Mouse (Mus musculus) heart, adult 2 months (tissue): ENCODE data around the gene Qk. TPM values are rescaled to one million over a fixed set of nuclear protein-coding genes. Genes with fewer than 3 reads are reported as not detected.

ENCODE experiments used
- DNase-seq, 2 experiments: peaks; one replicate each; pipeline ENCODE4 v3.0.0; 2021
- H3K27ac ChIP-seq: fragments of 200-600 bp; 2 replicates; pipeline ENCODE4 v1.8.1; 2022
- H3K27me3 ChIP-seq: fragments of 200-500 bp; 2 replicates; pipeline ENCODE4 v1.6.1; 2012; ENCODE audit warnings: mild to moderate bottlenecking, low read length, inconsistent platforms, mixed read lengths; ENCODE audit not compliant: control insufficient read depth, insufficient read depth
- H3K36me3 ChIP-seq: fragments of 200-500 bp; 2 replicates; pipeline ENCODE4 v1.6.1; 2012; ENCODE audit warnings: low read length, inconsistent platforms; ENCODE audit not compliant: control insufficient read depth, insufficient read depth
- H3K4me1 ChIP-seq: fragments of 200-500 bp; 2 replicates; pipeline ENCODE4 v1.6.1; 2011; ENCODE audit warnings: low read length; ENCODE audit not compliant: control insufficient read depth, insufficient read depth
- H3K4me3 ChIP-seq: fragments of 200-600 bp; 2 replicates; pipeline ENCODE4 v1.8.1; 2022
- H3K79me2 ChIP-seq: fragments of 200-500 bp; replicated peaks from 2 replicates; pipeline ENCODE4 v1.6.1; 2012; ENCODE audit warnings: mild to moderate bottlenecking, inconsistent platforms, low read length, moderate library complexity, mixed read lengths; ENCODE audit not compliant: control insufficient read depth, insufficient read depth
- H3K9ac ChIP-seq: fragments of 200-500 bp; 2 replicates; pipeline ENCODE4 v1.6.1; 2012; ENCODE audit warnings: low read depth, mild to moderate bottlenecking, control low read depth, inconsistent platforms, low read length, mixed read lengths
- CTCF ChIP-seq: fragments of 200-600 bp; IDR thresholded peaks from 2 replicates; pipeline ENCODE4 v1.8.1; 2022; ENCODE audit warnings: antibody characterized with exemption, mild to moderate bottlenecking, moderate library complexity
- EP300 ChIP-seq: fragments of 200-500 bp; IDR thresholded peaks from 2 replicates; pipeline ENCODE4 v1.6.1; 2011; ENCODE audit warnings: low read depth, low read length, control low read depth; ENCODE audit not compliant: insufficient read depth
- POLR2A ChIP-seq: fragments of 200-500 bp; IDR thresholded peaks from 2 replicates; pipeline ENCODE4 v1.6.1; 2011; ENCODE audit warnings: mild to moderate bottlenecking, low read depth, low read length, control low read depth; ENCODE audit not compliant: insufficient read depth
- WGBS: fragments of 180-500 bp; shearing (Covaris S2); methylation state at CpG from one replicate; pipeline ENCODE4 v1.1.7; 2018; 5-methylcytosine and 5-hydroxymethylcytosine counted together
- intact Hi-C: fragments of 180-260 bp; cut with DNase I; formaldehyde crosslinking; loops from one replicate; pipeline ENCODE4 v1.15.1; 2025
- polyA plus RNA-seq: library from polyadenylated mRNA; depleted of rRNA; stranded (reverse); fragments of >200 nt; gene quantifications from 2 replicates; pipeline ENCODE4 v1.2.3, GENCODE M21; 2012
- total RNA-seq, 2 experiments: library from RNA; stranded (reverse); gene quantifications; 2 replicates each; pipeline ENCODE4 v1.2.3; 2021

Gene Qk
- total and polyA plus RNA-seq, 3 experiments: 342 to 514 (median 469) TPM

DNA sequence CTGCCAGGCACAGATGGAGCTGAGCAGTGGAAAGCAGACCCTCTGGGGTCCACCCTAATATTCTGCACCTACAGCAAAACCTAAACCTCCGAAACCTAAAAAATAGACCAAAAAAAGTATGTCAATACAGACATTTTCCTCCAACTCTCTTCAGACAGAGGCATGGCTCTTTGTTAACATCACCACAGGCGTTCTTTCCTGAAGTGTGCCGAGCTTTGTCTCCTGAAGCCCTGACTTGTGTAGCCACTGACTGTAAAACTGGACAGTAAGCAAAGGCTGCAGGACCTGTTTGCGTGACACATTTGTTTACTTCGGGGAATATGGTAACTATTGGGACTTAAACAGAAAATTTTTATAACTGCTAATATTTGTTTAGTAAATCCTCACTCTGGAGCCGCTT lies 137.9 kb downstream of the Qk start:
- TF ChIP-seq POLR2A: no peak
- TF ChIP-seq EP300: no peak
- no peak for TF ChIP-seq CTCF
- no peak for DNase-seq
- no peaks in the 10 kb centered on the region for H3K27me3 ChIP-seq
- no peak overlapping the region for H3K4me3 ChIP-seq
- no peaks in the 10 kb centered on the region for H3K79me2 ChIP-seq
- H3K9ac ChIP-seq: no peak overlapping the region
- WGBS: 86% methylated on average over 6 of the region's 6 CpGs
- no peaks in the 10 kb centered on the region for H3K4me1 ChIP-seq
- H3K36me3 ChIP-seq: no peaks in the 10 kb centered on the region
- H3K27ac ChIP-seq: no peak overlapping the region
- intact Hi-C loops: no loop called here

DNA sequence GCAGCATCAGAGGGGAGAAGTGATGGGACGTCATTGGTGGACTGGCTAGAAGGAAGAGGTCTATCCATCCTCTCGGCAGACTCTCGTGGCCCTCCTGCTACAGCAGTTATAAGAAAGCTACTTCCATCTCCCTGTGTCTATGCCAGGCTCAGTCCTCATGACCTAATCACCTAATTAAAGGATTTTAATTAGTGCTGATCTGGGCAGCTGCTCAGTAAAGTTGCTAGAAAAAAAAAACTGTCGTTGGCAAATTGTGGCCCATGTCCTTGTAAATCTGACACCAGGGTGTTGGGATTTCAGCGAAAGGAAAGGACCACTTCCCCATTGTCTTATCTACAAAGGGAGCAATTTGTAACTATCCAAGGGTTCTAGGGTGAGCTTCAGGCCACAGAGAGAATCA lies 142.6 kb downstream of the Qk start:
- WGBS: 72% methylated on average over 5 of the region's 5 CpGs
- Histone ChIP-seq H3K27me3 (no peaks in the 10 kb centered on the region), H3K4me1 (no peaks in the 10 kb centered on the region), H3K79me2 (no peaks in the 10 kb centered on the region), H3K36me3 (no peaks in the 10 kb centered on the region), H3K4me3 (no peak overlapping the region), H3K27ac (no peak overlapping the region), H3K9ac (no peak overlapping the region)
- TF ChIP-seq POLR2A: no peak
- intact Hi-C loops: no loop called here
- no peak for DNase-seq

DNA sequence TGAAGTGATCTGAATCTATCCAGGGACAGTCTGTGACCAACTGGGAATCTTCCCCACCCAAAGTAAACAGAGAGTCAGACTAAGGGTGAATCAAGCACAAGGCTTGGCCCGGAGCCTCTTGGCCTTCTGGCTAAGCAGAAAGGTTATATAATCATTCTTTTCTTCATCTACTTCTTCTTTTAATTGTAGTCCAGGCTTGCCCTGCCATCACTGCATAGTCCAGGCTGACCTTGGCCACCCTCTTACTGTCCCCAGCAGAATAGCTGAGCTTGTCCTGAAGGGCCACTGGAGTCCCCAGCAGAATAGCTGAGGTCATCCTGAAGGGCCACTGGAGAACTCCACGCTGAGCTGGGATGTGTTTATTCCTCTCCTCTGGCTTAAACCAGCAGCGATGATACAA lies 158.4 kb downstream of the Qk start:
- Histone ChIP-seq H3K9ac (no peak overlapping the region), H3K36me3 (no peaks in the 10 kb centered on the region), H3K27me3 (no peaks in the 10 kb centered on the region), H3K4me1 (peaks cover 3% of the 10 kb centered on the region; the same call in 1 of the 2 replicates), H3K79me2 (no peaks in the 10 kb centered on the region), H3K27ac (no peak overlapping the region), H3K4me3 (no peak overlapping the region)
- WGBS: 93% methylated on average over 3 of the region's 3 CpGs
- no peak for DNase-seq
- TF ChIP-seq POLR2A: no peak
- no peak for TF ChIP-seq EP300
- TF ChIP-seq CTCF: no peak
- intact Hi-C loops: no loop called here

DNA sequence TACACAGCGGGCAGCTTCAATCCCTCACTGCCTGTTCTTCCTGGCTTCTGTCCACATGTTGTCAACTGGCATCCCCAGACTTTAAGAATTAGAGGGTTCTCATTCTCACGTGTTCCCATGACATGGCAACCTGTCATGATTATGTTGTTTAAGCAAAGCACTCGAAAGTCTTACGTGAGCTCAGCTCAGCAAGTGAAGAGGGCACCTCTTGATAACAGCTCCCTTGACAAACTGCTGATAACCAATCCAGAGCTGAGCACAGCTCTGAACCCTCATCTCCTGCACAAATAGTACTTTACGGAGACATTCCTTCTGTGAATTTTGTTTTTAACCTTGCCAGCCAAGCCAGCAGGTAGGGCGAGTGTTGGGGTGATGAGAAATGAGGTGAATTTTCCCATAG lies 159.2 kb downstream of the Qk start:
- Histone ChIP-seq H3K27me3 (no peaks in the 10 kb centered on the region), H3K9ac (no peak overlapping the region), H3K4me3 (no peak overlapping the region), H3K27ac (no peak overlapping the region), H3K79me2 (no peaks in the 10 kb centered on the region), H3K4me1 (peaks cover 3% of the 10 kb centered on the region; the same call in 1 of the 2 replicates), H3K36me3 (no peaks in the 10 kb centered on the region)
- TF ChIP-seq POLR2A (no peak), CTCF (no peak), EP300 (no peak)
- 79% methylated on average over 6 of the region's 6 CpGs for WGBS
- intact Hi-C loops: no loop called here
- DNase-seq: no peak

DNA sequence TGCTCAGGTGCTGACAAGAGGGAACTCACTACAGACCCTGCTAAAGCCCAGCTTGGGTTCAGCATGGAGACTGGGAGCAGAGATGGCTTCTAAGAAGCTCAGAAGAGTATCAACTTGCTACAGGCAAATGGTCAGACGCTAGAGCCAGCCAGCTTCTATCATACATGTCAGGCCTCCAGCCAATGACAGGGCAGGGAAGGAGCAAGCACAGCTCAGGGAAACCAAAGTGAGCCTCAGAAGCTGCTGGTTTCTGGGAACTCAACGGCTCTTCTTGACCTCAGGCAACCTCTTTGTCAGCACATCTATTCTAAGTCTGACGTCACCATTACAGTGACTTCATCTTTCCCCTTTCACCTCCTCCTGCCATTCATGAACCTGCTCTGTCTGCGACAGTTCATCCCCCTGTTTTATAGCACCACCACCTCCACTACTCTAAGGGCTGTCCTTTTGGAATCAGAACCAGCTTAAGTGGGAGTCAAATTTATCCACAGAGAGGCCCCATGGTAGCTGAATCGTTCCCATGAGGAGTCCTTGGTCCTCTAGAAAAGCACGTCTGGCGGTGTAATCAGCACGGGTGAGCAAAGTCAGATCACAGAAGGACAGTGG lies 166.7 kb downstream of the Qk start:
- TF ChIP-seq EP300 (no peak), POLR2A (no peak)
- intact Hi-C loops: loop anchor here (5.0 kb wide), 1 partner anchor 56 kb away; no protein-coding TSS in a partner anchor
- WGBS: 36% methylated on average over 8 of the region's 8 CpGs
- no peaks in the 10 kb centered on the region for H3K36me3 ChIP-seq
- H3K4me1 ChIP-seq: peaks cover 7% of the 10 kb centered on the region
- no peak overlapping the region for H3K4me3 ChIP-seq
- DNase-seq: peak in 1 of 2 experiments; percentile 15
- H3K27ac ChIP-seq: peak overlapping the region; percentile 20; the same call in 1 of the 2 replicates
- no peak overlapping the region for H3K9ac ChIP-seq
- H3K79me2 ChIP-seq: no peaks in the 10 kb centered on the region
- no peaks in the 10 kb centered on the region for H3K27me3 ChIP-seq
